Mouse (Mus musculus) hindbrain, embryonic 11.5 days (tissue): Measurements from ENCODE around the gene Ncam1. TPM values are rescaled to one million over a fixed set of nuclear protein-coding genes. Genes with fewer than 3 reads are reported as not detected.

ENCODE experiments used
- ATAC-seq: fragments of 200-750 bp; cut with Nextera tagmentation; 2 replicates; pipeline ENCODE4 v1.8.0; 2017; ENCODE audit warnings: mild to moderate bottlenecking, moderate TSS enrichment, moderate library complexity; ENCODE audit not compliant: low FRiP score
- DNase-seq: peaks from one replicate; pipeline ENCODE4 v3.0.0-alpha.2; 2015; ENCODE audit warnings: low spot score
- H3K27ac ChIP-seq: fragments of 300-500 bp; sonication (generic); 2 replicates; pipeline ENCODE4 v1.5.1; 2014; ENCODE audit warnings: mild to moderate bottlenecking, low read depth, low read length
- H3K27me3 ChIP-seq: fragments of 300-500 bp; sonication (generic); 2 replicates; pipeline ENCODE4 v1.6.1; 2014; ENCODE audit warnings: mild to moderate bottlenecking, low read length, moderate library complexity, mixed read lengths; ENCODE audit not compliant: control insufficient read depth, insufficient read depth
- H3K36me3 ChIP-seq: fragments of 300-500 bp; sonication (generic); 2 replicates; pipeline ENCODE4 v1.6.1; 2014; ENCODE audit warnings: mild to moderate bottlenecking, low read length, moderate library complexity, mixed read lengths; ENCODE audit not compliant: control insufficient read depth, insufficient read depth
- H3K4me1 ChIP-seq: fragments of 300-500 bp; sonication (generic); replicated peaks from 2 replicates; pipeline ENCODE4 v1.6.1; 2014; ENCODE audit warnings: low read length, mixed read lengths; ENCODE audit not compliant: control insufficient read depth, insufficient read depth
- H3K4me2 ChIP-seq: fragments of 300-500 bp; sonication (generic); replicated peaks from 2 replicates; pipeline ENCODE4 v1.6.1; 2014; ENCODE audit warnings: mild to moderate bottlenecking, low read depth, low read length
- H3K4me3 ChIP-seq: fragments of 300-500 bp; sonication (generic); 2 replicates; pipeline ENCODE4 v1.5.1; 2014; ENCODE audit warnings: low read depth, low read length
- H3K9ac ChIP-seq: fragments of 300-500 bp; sonication (generic); 2 replicates; pipeline ENCODE4 v1.6.1; 2014; ENCODE audit warnings: low read depth, low read length
- H3K9me3 ChIP-seq: fragments of 300-500 bp; sonication (generic); 2 replicates; pipeline ENCODE4 v1.6.1; 2016; ENCODE audit warnings: low read length; ENCODE audit not compliant: control insufficient read depth
- WGBS: fragments of 180-500 bp; shearing (Covaris S2); extraction: QIAGEN DNeasy Blood & Tissue Kit; methylation state at CpG from one replicate; pipeline ENCODE4 v1.1.7; 2014; 5-methylcytosine and 5-hydroxymethylcytosine counted together
- polyA plus RNA-seq: library from polyadenylated mRNA; unstranded; fragments of >200 nt; fragmentation: Nextera tagmentation; extraction: Ambion mirVana; gene quantifications from 2 replicates; pipeline ENCODE4 v1.2.1, GENCODE M21; 2014

Ncam1 gene
- polyA plus RNA-seq, 1 experiment from 2014 or later: 137 TPM

DNA sequence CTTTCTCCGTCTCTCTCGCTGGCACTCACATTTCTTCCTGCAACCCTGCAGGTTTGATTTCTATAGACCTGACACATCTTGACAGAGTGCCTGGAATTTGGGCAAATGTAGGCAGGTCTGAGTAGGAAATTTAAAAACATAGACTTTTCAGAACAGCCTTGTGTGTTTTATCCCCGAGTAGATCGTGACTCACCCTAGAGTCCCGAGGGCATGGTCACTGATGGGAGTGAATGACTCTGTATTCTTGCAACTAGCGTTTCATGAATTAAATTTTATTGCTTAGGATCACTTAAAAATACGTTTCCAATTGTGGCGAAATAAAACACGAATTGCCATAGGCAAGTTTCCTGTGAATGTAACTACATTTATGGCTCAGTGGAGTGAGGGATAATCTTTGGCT lies 274.8 kb downstream of the Ncam1 start:
- H3K4me1 ChIP-seq: no peaks in the 10 kb centered on the region; the same call in 1 of the 2 replicates
- no peak overlapping the region for H3K9ac ChIP-seq
- H3K9me3 ChIP-seq: no peaks in the 10 kb centered on the region
- DNase-seq (no peak), ATAC-seq (no peak)
- WGBS: 87% methylated on average over 9 of the region's 9 CpGs
- no peak overlapping the region for H3K27ac ChIP-seq
- H3K27me3 ChIP-seq: no peaks in the 10 kb centered on the region
- no peak overlapping the region for H3K4me2 ChIP-seq
- no peaks in the 10 kb centered on the region for H3K36me3 ChIP-seq
- no peak overlapping the region for H3K4me3 ChIP-seq

DNA sequence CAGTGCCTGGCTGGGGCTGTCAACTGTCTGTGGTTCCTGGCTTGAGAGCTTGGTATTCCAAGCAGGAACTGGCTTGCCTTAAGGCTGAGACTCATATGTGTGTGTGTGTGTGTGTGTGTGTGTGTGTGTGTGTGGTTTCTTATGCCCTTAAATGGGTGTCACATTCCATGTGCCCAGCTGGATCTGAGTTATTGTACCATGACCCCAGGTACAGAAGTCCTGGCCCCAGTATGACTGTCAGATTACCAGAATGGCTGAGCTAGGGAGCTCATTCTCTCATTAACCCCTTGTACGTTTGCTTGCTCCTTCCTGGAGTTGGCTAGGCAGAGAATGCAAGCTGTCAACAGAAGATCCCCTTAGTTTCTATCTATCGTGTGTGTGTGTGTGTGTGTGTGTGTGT lies 284.4 kb downstream of the Ncam1 start:
- Histone ChIP-seq H3K27ac (no peak overlapping the region), H3K9me3 (no peaks in the 10 kb centered on the region), H3K4me2 (no peak overlapping the region), H3K36me3 (no peaks in the 10 kb centered on the region), H3K9ac (no peak overlapping the region), H3K4me1 (no peaks in the 10 kb centered on the region), H3K27me3 (no peaks in the 10 kb centered on the region), H3K4me3 (no peak overlapping the region)
- 67% methylated on average over 2 of the region's 2 CpGs for WGBS
- ATAC-seq (no peak), DNase-seq (no peak)

DNA sequence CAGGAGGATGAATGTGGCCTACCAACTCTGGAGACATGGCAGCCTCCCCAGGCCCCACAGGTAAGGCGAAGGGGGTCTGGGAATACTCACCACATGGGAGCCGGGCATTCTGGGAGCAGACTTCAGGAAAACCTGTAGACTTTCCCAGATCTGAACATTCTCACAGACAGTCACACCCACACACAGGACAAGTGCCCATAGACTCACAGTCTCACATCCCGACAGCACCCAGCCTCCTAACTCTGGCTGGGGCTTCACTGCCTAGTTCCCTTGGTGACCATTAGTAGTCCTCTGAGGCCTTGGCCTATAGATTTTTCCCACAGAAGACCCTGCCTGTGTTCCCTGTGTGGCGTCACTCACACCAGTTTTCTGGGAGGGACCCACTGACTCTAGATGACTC lies 288.1 kb downstream of the Ncam1 start:
- Histone ChIP-seq H3K4me2 (no peak overlapping the region), H3K36me3 (0 out of 2 replicates have a peak, but pooled peaks cover 3% of the 10 kb centered on the region)
- 95% methylated on average over 4 of the region's 4 CpGs for whole genome bisulfite sequencing

DNA sequence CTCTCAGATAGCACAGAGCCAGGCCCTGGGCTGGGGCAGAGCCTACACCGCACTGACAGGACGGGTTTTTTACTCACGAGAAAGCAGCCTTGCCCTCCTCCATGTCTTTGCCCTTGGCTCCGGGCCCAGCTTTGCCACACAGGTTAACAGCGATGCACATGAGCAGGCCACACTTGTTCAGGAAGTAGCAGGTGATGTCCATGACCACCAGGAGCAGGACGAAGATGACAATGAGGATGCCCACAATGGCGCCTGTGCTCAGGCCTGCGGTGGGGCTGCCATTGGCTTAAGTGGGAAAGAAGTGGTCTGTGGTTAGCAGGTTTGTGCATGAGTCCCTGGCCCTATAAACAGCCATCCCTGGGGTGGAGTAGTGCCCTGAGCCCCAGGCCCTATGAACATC lies 289.1 kb downstream of the Ncam1 start:
- DNase-seq (no peak), ATAC-seq (no peak)
- no peak overlapping the region for H3K9ac ChIP-seq
- H3K4me3 ChIP-seq: no peak overlapping the region
- no peak overlapping the region for H3K4me2 ChIP-seq
- H3K4me1 ChIP-seq: no peaks in the 10 kb centered on the region
- no peaks in the 10 kb centered on the region for H3K9me3 ChIP-seq
- H3K27ac ChIP-seq: no peak overlapping the region
- H3K36me3 ChIP-seq: 0 out of 2 replicates have a peak, but pooled peaks cover 3% of the 10 kb centered on the region
- 95% methylated on average over 8 of the region's 8 CpGs for WGBS
- H3K27me3 ChIP-seq: no peaks in the 10 kb centered on the region

More for the DNA sequence above, 288.1 kb downstream of the Ncam1 start:
- Histone ChIP-seq H3K9me3 (no peaks in the 10 kb centered on the region), H3K27me3 (no peaks in the 10 kb centered on the region), H3K9ac (no peak overlapping the region), H3K27ac (no peak overlapping the region), H3K4me3 (no peak overlapping the region), H3K4me1 (no peaks in the 10 kb centered on the region)
- ATAC-seq (no peak), DNase-seq (no peak)

DNA sequence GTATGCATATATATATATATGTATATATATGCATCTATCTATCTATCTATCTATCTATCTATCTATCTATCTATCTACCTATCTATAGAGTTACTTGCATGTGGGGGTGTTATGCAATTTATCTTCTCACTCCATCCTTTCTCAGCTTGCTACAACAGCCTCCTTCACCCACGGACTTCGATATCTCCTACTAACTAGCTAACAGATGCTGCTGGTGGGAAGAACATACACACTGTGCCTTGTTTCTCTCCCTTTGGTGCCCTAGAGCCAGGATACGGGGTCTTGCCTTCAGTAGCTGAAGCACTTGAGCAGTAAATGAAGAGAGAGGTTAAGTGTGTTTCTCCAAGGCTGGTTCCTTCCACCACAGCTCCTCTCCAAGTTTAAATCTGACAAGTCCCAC lies 289.6 kb downstream of the Ncam1 start:
- Histone ChIP-seq H3K4me3 (no peak overlapping the region), H3K9me3 (no peaks in the 10 kb centered on the region), H3K27ac (no peak overlapping the region), H3K4me2 (no peak overlapping the region), H3K36me3 (0 out of 2 replicates have a peak, but pooled peaks cover 3% of the 10 kb centered on the region), H3K4me1 (no peaks in the 10 kb centered on the region), H3K9ac (no peak overlapping the region), H3K27me3 (no peaks in the 10 kb centered on the region)
- WGBS: 93% methylated on average over 3 of the region's 3 CpGs
- DNase-seq (no peak), ATAC-seq (no peak)

DNA sequence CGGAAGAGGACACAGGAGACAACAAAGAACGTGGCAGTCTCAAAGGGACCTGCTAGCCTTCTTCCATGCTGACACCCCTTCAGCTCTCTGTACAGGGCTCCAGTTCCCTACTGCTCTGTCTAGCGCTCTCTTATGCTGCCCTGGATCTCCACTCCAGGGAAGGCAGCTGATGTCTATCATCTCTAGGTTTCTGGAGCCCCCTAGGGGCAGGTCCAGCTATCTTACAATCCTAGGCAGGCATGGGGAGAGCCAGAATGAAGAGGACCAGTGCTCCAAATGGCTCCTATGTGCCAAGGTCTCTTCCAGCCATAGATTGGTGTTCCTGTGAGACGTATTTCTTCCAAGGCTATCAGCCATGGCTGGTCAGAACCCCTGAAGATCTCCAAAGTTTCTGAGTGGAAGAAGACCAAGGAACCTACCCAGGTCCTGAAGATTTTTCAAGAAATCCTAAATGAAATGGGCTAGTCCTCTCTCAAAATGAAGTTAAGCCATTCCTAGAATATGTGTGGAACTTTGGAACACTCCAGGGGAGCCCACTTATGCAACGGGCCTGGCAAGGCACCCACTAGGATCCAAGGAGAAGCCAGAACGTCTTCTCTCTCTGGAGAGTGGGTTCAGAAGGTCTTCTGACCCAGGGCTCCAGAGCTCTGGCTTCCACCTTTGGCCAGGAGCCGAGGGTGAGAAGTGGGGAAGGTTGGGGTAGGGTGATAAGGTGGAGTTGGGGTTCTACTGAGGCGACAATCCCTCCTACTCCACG lies 290.7 kb downstream of the Ncam1 start:
- Histone ChIP-seq H3K9ac (no peak overlapping the region), H3K27ac (no peak overlapping the region), H3K4me3 (no peak overlapping the region), H3K4me2 (no peak overlapping the region), H3K9me3 (no peaks in the 10 kb centered on the region), H3K27me3 (no peaks in the 10 kb centered on the region), H3K36me3 (0 out of 2 replicates have a peak, but pooled peaks cover 3% of the 10 kb centered on the region), H3K4me1 (no peaks in the 10 kb centered on the region)
- no peak for ATAC-seq
- DNase-seq: no peak
- WGBS: 89% methylated on average over 9 of the region's 9 CpGs

DNA sequence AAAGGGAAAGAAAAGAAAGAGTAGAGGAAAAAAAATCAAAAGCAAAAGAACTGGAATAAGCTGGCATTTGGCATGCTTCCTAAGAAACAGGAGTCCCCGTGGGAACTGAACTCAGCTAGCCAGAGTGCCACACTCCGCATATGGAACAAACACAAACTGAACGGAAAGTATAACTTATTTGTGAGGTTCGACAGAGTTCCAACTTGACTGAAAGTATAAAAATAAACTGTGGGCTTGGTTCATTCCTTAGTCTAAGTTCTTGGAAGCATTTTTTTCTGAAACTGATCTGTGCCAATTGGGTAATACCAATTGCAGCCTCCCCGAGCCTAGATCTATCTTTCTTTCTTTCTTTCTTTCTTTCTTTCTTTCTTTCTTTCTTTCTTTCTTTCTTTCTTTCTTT lies 294.1 kb downstream of the Ncam1 start:
- H3K27me3 ChIP-seq: no peaks in the 10 kb centered on the region
- ATAC-seq (no peak), DNase-seq (no peak)
- no peaks in the 10 kb centered on the region for H3K4me1 ChIP-seq
- H3K27ac ChIP-seq: no peak overlapping the region
- H3K4me2 ChIP-seq: no peak overlapping the region
- 90% methylated on average over 5 of the region's 5 CpGs for WGBS
- no peak overlapping the region for H3K9ac ChIP-seq
- 0 out of 2 replicates have a peak, but pooled peaks cover 3% of the 10 kb centered on the region for H3K36me3 ChIP-seq
- no peaks in the 10 kb centered on the region for H3K9me3 ChIP-seq
- H3K4me3 ChIP-seq: no peak overlapping the region

DNA sequence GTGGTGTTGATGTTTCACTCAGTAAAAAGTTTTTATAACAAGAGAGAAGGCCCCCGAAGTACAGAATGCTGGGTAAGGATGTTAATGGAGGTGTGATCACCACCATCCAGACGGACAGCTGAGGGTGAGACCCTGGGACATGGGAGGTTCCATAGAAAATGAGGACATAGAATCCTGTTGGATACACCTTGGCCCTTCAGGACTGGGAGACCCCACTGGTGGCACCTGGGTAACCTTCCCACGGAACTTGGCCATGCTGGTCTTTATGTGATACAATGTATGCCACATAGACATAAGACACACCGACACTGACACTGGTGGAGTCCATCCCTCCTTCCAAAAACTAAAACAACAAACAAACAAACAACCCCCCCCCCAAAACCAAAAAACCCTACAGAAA lies 296.5 kb downstream of the Ncam1 start:
- Histone ChIP-seq H3K4me3 (no peak overlapping the region), H3K27me3 (no peaks in the 10 kb centered on the region), H3K9ac (no peak overlapping the region), H3K4me2 (no peak overlapping the region), H3K9me3 (no peaks in the 10 kb centered on the region), H3K27ac (no peak overlapping the region), H3K4me1 (no peaks in the 10 kb centered on the region), H3K36me3 (no peaks in the 10 kb centered on the region)
- DNase-seq (no peak), ATAC-seq (no peak)
- 90% methylated on average over 4 of the region's 4 CpGs for WGBS

DNA sequence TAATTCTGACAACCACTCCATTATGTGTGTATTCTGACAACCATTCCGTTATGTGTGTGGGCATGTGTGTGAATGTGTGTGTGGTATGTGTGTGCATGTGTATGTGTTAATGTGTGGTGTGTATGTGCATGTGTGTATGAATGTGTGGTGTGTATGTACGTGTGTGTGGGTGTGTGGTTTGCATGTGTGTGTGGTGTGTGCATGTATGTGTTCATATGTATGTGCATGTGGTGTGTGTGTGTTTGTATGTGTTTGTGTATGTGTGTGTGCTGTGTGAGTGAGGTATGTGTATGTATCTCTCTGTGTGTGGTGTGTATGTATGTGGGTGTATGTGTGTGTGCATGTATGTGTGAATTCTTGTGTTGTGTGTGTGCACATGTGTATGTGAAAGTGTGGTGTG lies 298.8 kb downstream of the Ncam1 start:
- WGBS: 87% methylated on average over 2 of the region's 2 CpGs
- no peak overlapping the region for H3K4me2 ChIP-seq
- no peak overlapping the region for H3K27ac ChIP-seq
- no peaks in the 10 kb centered on the region for H3K27me3 ChIP-seq
- H3K9ac ChIP-seq: no peak overlapping the region
- no peaks in the 10 kb centered on the region for H3K4me1 ChIP-seq
- no peaks in the 10 kb centered on the region for H3K9me3 ChIP-seq
- DNase-seq (no peak), ATAC-seq (no peak)
- H3K36me3 ChIP-seq: no peaks in the 10 kb centered on the region
- no peak overlapping the region for H3K4me3 ChIP-seq
